Mouse (Mus musculus) thymus, adult 2 months (tissue): Measurements from ENCODE around the gene Ankrd1. TPM values are rescaled to one million over a fixed set of nuclear protein-coding genes. Genes with fewer than 3 reads are reported as not detected.

Experiments used
- DNase-seq: peaks from one replicate; pipeline ENCODE4 v3.0.0; 2021
- H3K27ac ChIP-seq: fragments of 200-500 bp; 2 replicates; pipeline ENCODE4 v1.5.1; 2012; ENCODE audit warnings: low read length, control low read depth; ENCODE audit not compliant: control insufficient read depth, insufficient read depth
- H3K27me3 ChIP-seq: fragments of 200-500 bp; 2 replicates; pipeline ENCODE4 v1.6.1; 2012; ENCODE audit warnings: mild to moderate bottlenecking, low read length, moderate library complexity, mixed read lengths; ENCODE audit not compliant: control insufficient read depth, insufficient read depth
- H3K36me3 ChIP-seq: fragments of 200-500 bp; 2 replicates; pipeline ENCODE4 v1.6.1; 2012; ENCODE audit warnings: mild to moderate bottlenecking, low read length, moderate library complexity; ENCODE audit not compliant: control insufficient read depth, insufficient read depth
- H3K4me1 ChIP-seq: fragments of 200-500 bp; replicated peaks from 2 replicates; pipeline ENCODE4 v1.6.1; 2012; ENCODE audit warnings: low read length; ENCODE audit not compliant: control insufficient read depth, insufficient read depth
- H3K4me3 ChIP-seq: fragments of 200-500 bp; 2 replicates; pipeline ENCODE4 v1.5.1; 2012; ENCODE audit warnings: mild to moderate bottlenecking, low read length, control low read depth, moderate library complexity; ENCODE audit not compliant: control insufficient read depth, insufficient read depth
- CTCF ChIP-seq: fragments of 200-500 bp; IDR thresholded peaks from 2 replicates; pipeline ENCODE4 v1.5.1; 2012; ENCODE audit warnings: mild to moderate bottlenecking, control low read depth, low read length, moderate library complexity, borderline replicate concordance; ENCODE audit not compliant: control insufficient read depth, poor library complexity, insufficient read depth; ENCODE audit errors: extremely low read depth
- POLR2A ChIP-seq: fragments of 200-500 bp; IDR thresholded peaks from 2 replicates; pipeline ENCODE4 v1.6.1; 2012; ENCODE audit warnings: mild to moderate bottlenecking, low read length, control low read depth, moderate library complexity; ENCODE audit not compliant: control insufficient read depth, poor library complexity, insufficient read depth; ENCODE audit errors: extremely low read depth
- WGBS: fragments of 180-500 bp; shearing (Covaris S2); methylation state at CpG from one replicate; pipeline ENCODE4 v1.1.7; 2018; 5-methylcytosine and 5-hydroxymethylcytosine counted together
- polyA plus RNA-seq: library from polyadenylated mRNA; depleted of rRNA; stranded (reverse); fragments of >200 nt; gene quantifications from 2 replicates; pipeline ENCODE4 v1.2.3, GENCODE M21; 2012; rRNA removed

Gene Ankrd1
- 0.59 and 7.7 TPM in 2 replicates for polyA plus RNA-seq

GRCm38 (mm10) chr19:36119783-36120471 lies at the start of gene Ankrd1:
Gene Ankrd1, minus strand, starts transcription at chr19:36120099.
- 85% methylated on average over 14 of the region's 14 CpGs for WGBS
- no peak for TF ChIP-seq CTCF
- no peak for TF ChIP-seq POLR2A
- no peak within 1 kb of the TSS for H3K4me3 ChIP-seq
- no peaks in the 10 kb centered on the region for H3K27me3 ChIP-seq
- H3K4me1 ChIP-seq: no peaks in the 10 kb centered on the region
- no peaks in the 10 kb centered on the region for H3K36me3 ChIP-seq
- no peak within 1 kb of the TSS for H3K27ac ChIP-seq
- no peak for DNase-seq

GRCm38 (mm10) chr19:36169101-36169500 lies 49.2 kb upstream of the Ankrd1 start:
- H3K27ac ChIP-seq: no peak overlapping the region
- H3K4me3 ChIP-seq: no peak overlapping the region
- H3K27me3 ChIP-seq: no peaks in the 10 kb centered on the region
- TF ChIP-seq CTCF (no peak), POLR2A (no peak)
- no peaks in the 10 kb centered on the region for H3K36me3 ChIP-seq
- H3K4me1 ChIP-seq: no peaks in the 10 kb centered on the region
- DNase-seq: no peak
- WGBS: 83% methylated on average over 2 of the region's 2 CpGs

- no peak for DNase-seq
- no peaks in the 10 kb centered on the region for H3K4me1 ChIP-seq
- 88% methylated on average over 4 of the region's 4 CpGs for WGBS
- H3K27me3 ChIP-seq: no peaks in the 10 kb centered on the region
- H3K4me3 ChIP-seq: no peak overlapping the region
- no peak for TF ChIP-seq CTCF
- TF ChIP-seq POLR2A: no peak
- no peak overlapping the region for H3K27ac ChIP-seq
- H3K36me3 ChIP-seq: no peaks in the 10 kb centered on the region
Measured at GRCm38 (mm10) chr19:36168121-36168520, 48.2 kb upstream of the Ankrd1 start.

- TF ChIP-seq CTCF: no peak
- no peak for TF ChIP-seq POLR2A
- no peaks in the 10 kb centered on the region for H3K4me1 ChIP-seq
- no peak overlapping the region for H3K4me3 ChIP-seq
- no peak overlapping the region for H3K27ac ChIP-seq
- 83% methylated on average over 6 of the region's 6 CpGs for WGBS
- DNase-seq: no peak
- no peaks in the 10 kb centered on the region for H3K27me3 ChIP-seq
- H3K36me3 ChIP-seq: no peaks in the 10 kb centered on the region
Measured at GRCm38 (mm10) chr19:36167291-36167896, 47.5 kb upstream of the Ankrd1 start.

GRCm38 (mm10) chr19:36166401-36167160 lies 46.7 kb upstream of the Ankrd1 start:
- no peak for DNase-seq
- no peak overlapping the region for H3K27ac ChIP-seq

GRCm38 (mm10) chr19:36165351-36165750 lies 45.5 kb upstream of the Ankrd1 start:
- Histone ChIP-seq H3K4me3 (no peak overlapping the region), H3K27me3 (no peaks in the 10 kb centered on the region), H3K4me1 (no peaks in the 10 kb centered on the region), H3K27ac (no peak overlapping the region), H3K36me3 (no peaks in the 10 kb centered on the region)
- no peak for DNase-seq
- TF ChIP-seq POLR2A (no peak), CTCF (no peak)
- WGBS: 69% methylated on average over 4 of the region's 4 CpGs

More at GRCm38 (mm10) chr19:36166401-36167160, 46.7 kb upstream of the Ankrd1 start:
- Histone ChIP-seq H3K36me3 (no peaks in the 10 kb centered on the region), H3K4me3 (no peak overlapping the region), H3K27me3 (no peaks in the 10 kb centered on the region), H3K4me1 (no peaks in the 10 kb centered on the region)
- TF ChIP-seq POLR2A: no peak
- no peak for TF ChIP-seq CTCF
- 97% methylated on average over 6 of the region's 6 CpGs for WGBS
